Mouse (Mus musculus) monocyte, adult 5-6 weeks (primary cell): Measurements from ENCODE around the gene Mdm2. TPM values are rescaled to one million over a fixed set of nuclear protein-coding genes. Genes with fewer than 3 reads are reported as not detected.
A peak's percentile ranks its signal among the peaks of the same experiment; 100 is the strongest.

ENCODE experiments used
- ATAC-seq: fragments of 153-309, 156-312 bp; replicated peaks from 2 replicates; pipeline ENCODE4 v1.8.0; 2017; ENCODE audit warnings: mild to moderate bottlenecking; ENCODE audit not compliant: low TSS enrichment, insufficient number of reproducible peaks, severe bottlenecking, poor library complexity, low FRiP score
- total RNA-seq: library from RNA; stranded (forward); fragments of 200-1000, 200-491, 200-594 nt; gene quantifications from 3 replicates; pipeline ENCODE4 v1.2.3, GENCODE M21; 2017

Gene Mdm2
- total RNA-seq, 1 experiment from 2014 or later = 175 TPM

- ATAC-seq = no peak
Observed at GRCm38 (mm10) chr10:117679029-117679686, 31.4 kb downstream of the Mdm2 start.

GRCm38 (mm10) chr10:117678357-117678756 is 32.2 kb downstream of the Mdm2 start:
- ATAC-seq = no peak

- ATAC-seq = no peak
Observed at GRCm38 (mm10) chr10:117677494-117678236, 32.9 kb downstream of the Mdm2 start.

- ATAC-seq = no peak
Observed at GRCm38 (mm10) chr10:117676644-117677313, 33.8 kb downstream of the Mdm2 start.

- no peak for ATAC-seq
Observed at GRCm38 (mm10) chr10:117676036-117676643, 34.4 kb downstream of the Mdm2 start.

- ATAC-seq = peak; percentile 33; the same call in 1 of the 2 replicates
Observed at GRCm38 (mm10) chr10:117675096-117676035, 35.2 kb downstream of the Mdm2 start.

- ATAC-seq = no peak
Observed at GRCm38 (mm10) chr10:117674359-117675019, 36.1 kb downstream of the Mdm2 start.

GRCm38 (mm10) chr10:117673913-117674312 is 36.6 kb downstream of the Mdm2 start:
- 0 out of 2 replicates have a peak, but pooled peaks have one; percentile 8 for ATAC-seq

GRCm38 (mm10) chr10:117672693-117673092 is 37.9 kb downstream of the Mdm2 start:
- ATAC-seq = no peak

GRCm38 (mm10) chr10:117671930-117672666 is 38.5 kb downstream of the Mdm2 start:
- ATAC-seq = no peak

GRCm38 (mm10) chr10:117671266-117671665 is 39.3 kb downstream of the Mdm2 start:
- no peak for ATAC-seq

- no peak for ATAC-seq
Observed at GRCm38 (mm10) chr10:117670791-117671190, 39.8 kb downstream of the Mdm2 start.

GRCm38 (mm10) chr10:117670092-117670491 is 40.5 kb downstream of the Mdm2 start:
- no peak for ATAC-seq

GRCm38 (mm10) chr10:117669449-117670090 is 41.0 kb downstream of the Mdm2 start:
- ATAC-seq = no peak

GRCm38 (mm10) chr10:117668546-117669300 is 41.8 kb downstream of the Mdm2 start:
- no peak for ATAC-seq
